Mouse (Mus musculus): ENCODE results near the gene Txn2. TPM values are rescaled to one million over a fixed set of nuclear protein-coding genes. Genes with fewer than 3 reads are reported as not detected.

Gene Txn2
- polyA plus RNA-seq, 1 experiment: not detected

DNA sequence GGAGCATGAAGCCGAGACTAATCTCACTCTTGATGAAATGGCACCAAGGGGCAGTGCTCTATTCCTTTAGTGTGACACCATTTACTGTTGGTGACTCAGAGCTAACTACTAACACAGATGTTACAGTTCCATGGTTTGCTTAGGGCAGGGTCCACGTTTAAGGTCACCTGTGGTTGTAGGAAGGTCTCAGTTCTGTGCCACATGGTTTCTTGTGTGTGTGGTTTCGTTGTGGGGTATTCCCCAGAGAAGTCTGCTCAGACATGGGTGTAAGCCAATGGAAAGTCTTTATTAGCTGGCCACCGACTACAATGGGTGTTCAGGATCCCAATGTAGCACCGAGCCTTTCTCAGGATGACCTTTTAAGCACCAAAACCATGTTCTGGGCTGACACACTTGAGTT, 9.7 kb upstream of the Txn2 start:
- TF ChIP-seq POLR2A (IDR thresholded peaks at IDR 0.05; ENCODE audit: insufficient read depth, low read depth, low read length): no peak
- no peak for TF ChIP-seq CTCF (IDR thresholded peaks at IDR 0.05; ENCODE audit: insufficient read depth, low read depth, low read length)
- Histone ChIP-seq H3K27ac (ENCODE audit: insufficient read depth, low read depth, low read length) (no peak overlapping the region), H3K4me1 (ENCODE audit: control insufficient read depth, insufficient read depth, low read length) (peaks cover 10% of the 10 kb centered on the region), H3K4me3 (ENCODE audit: insufficient read depth, low read depth, low read length) (no peak overlapping the region)
- WGBS: 76% methylated on average over 5 of the region's 5 CpGs

DNA sequence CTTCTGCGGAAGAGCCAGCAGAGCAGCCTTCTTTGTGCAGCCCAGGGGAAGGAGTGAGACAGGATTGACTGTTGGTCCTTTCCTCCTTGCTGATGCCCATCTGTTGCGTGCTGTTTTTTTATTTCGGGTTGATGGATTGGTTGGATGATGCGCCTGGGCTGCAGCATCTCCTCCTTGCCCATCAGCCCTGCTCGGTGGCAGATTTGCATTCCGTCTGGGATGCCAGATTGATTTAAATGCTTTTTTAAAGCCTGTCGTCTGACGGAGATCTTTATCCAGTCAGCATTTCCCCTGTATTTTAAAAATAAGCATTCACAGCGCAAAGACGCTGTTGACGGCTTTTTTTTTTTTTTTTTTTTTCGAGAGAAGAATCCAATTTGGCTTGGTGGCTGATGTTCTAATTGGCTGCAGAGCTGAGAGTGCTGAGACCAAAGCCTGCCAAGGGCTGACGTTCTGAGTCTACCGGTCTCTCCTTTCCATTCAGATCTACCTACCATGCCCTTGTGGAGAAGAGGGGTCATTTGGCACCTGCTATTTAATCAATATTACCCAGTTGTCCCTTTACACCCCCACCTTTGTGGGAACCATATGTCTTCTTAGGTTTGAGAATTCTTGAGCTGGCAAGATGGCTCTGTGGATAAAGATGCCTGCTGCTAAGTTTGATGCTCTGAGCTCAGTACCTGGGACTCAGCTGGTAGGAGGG, 7.0 kb upstream of the Txn2 start:
- Histone ChIP-seq H3K27ac (ENCODE audit: insufficient read depth, low read depth, low read length) (no peak overlapping the region), H3K4me1 (ENCODE audit: control insufficient read depth, insufficient read depth, low read length) (peaks cover 8% of the 10 kb centered on the region), H3K4me3 (ENCODE audit: insufficient read depth, low read depth, low read length) (no peak overlapping the region)
- 47% methylated on average over 14 of the region's 14 CpGs for WGBS
- no peak for TF ChIP-seq POLR2A (IDR thresholded peaks at IDR 0.05; ENCODE audit: insufficient read depth, low read depth, low read length)
- no peak for TF ChIP-seq CTCF (IDR thresholded peaks at IDR 0.05; ENCODE audit: insufficient read depth, low read depth, low read length)

DNA sequence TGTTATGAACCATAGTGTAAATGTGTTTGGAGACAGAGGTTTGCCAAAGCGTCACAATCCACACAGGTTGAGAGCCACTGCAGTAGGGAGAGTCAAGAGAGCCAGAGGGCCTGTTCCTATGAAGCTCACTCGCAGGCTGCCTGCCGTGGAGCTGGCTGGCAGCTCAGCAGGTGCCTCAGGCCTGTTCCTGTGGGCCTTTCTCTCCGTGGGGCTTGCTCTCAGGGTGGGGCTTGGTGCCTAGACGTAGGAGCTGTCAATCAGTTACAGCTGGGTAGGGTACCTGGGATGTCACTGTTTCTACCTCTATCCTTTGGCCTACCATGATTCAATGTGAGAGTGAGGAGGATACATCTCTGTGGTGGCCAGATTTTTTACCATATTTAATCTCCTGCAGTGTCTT, 6.2 kb upstream of the Txn2 start:
- Histone ChIP-seq H3K27ac (ENCODE audit: insufficient read depth, low read depth, low read length) (no peak overlapping the region), H3K4me1 (ENCODE audit: control insufficient read depth, insufficient read depth, low read length) (peaks cover 8% of the 10 kb centered on the region), H3K4me3 (ENCODE audit: insufficient read depth, low read depth, low read length) (no peak overlapping the region)
- 81% methylated on average over 5 of the region's 5 CpGs for WGBS
- TF ChIP-seq CTCF (IDR thresholded peaks at IDR 0.05; ENCODE audit: insufficient read depth, low read depth, low read length): no peak
- no peak for TF ChIP-seq POLR2A (IDR thresholded peaks at IDR 0.05; ENCODE audit: insufficient read depth, low read depth, low read length)

DNA sequence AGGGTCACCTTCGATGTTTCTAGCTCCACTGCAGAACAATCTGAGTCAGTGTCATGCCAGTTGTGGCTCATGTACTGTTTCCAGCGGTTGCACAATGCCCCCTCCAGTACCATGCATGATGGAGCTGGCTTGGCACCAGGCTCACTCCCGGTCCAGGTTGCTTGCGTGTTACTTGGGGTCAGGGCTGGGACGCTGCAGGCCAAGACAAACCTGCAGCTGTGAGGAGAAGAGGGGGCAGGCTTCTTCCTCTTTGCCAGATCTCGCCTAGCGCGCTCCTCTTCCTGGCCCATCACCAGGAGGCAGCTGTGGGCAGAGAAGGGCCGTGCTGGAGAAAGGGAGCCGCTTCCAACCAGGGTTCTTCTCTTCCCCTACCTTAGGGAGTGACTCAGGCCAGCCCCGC, 5.5 kb upstream of the Txn2 start:
- 48% methylated on average over 11 of the region's 11 CpGs for WGBS
- TF ChIP-seq POLR2A (IDR thresholded peaks at IDR 0.05; ENCODE audit: insufficient read depth, low read depth, low read length): no peak
- TF ChIP-seq CTCF (IDR thresholded peaks at IDR 0.05; ENCODE audit: insufficient read depth, low read depth, low read length): no peak
- no peak overlapping the region for H3K4me3 ChIP-seq (ENCODE audit: insufficient read depth, low read depth, low read length)
- H3K4me1 ChIP-seq (ENCODE audit: control insufficient read depth, insufficient read depth, low read length): peaks cover 8% of the 10 kb centered on the region
- peak overlapping the region; percentile 24; the same call in 1 of the 2 replicates for H3K27ac ChIP-seq (ENCODE audit: insufficient read depth, low read depth, low read length)

DNA sequence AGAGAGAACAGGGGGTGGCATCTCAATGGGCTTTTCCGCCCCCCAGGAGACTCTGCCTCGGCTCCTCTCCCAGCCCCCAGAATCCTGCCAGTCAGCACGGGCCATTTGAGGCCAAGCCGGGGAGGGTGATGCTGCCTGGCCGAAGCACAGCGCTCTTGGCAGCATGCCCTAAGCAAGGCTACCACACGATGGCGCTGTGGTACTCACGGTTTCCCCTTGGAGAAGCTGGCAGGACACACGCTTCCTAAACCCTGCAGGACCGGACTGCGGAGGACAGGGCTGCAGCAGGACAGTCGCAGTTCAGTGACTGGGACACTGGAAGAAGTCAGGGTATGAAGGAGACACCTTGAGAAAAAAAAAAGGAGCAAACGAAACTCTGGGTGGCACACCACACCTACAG, 5.0 kb upstream of the Txn2 start:
- Histone ChIP-seq H3K4me1 (ENCODE audit: control insufficient read depth, insufficient read depth, low read length) (peaks cover 8% of the 10 kb centered on the region), H3K4me3 (ENCODE audit: insufficient read depth, low read depth, low read length) (0 out of 2 replicates have a peak overlapping the region, but pooled peaks have one; percentile 1), H3K27ac (ENCODE audit: insufficient read depth, low read depth, low read length) (0 out of 2 replicates have a peak overlapping the region, but pooled peaks have one; percentile 22)
- WGBS: under 1% methylated on average over 14 of the region's 14 CpGs
- TF ChIP-seq CTCF (IDR thresholded peaks at IDR 0.05; ENCODE audit: insufficient read depth, low read depth, low read length): peak; percentile 96
- TF ChIP-seq POLR2A (IDR thresholded peaks at IDR 0.05; ENCODE audit: insufficient read depth, low read depth, low read length): no peak

DNA sequence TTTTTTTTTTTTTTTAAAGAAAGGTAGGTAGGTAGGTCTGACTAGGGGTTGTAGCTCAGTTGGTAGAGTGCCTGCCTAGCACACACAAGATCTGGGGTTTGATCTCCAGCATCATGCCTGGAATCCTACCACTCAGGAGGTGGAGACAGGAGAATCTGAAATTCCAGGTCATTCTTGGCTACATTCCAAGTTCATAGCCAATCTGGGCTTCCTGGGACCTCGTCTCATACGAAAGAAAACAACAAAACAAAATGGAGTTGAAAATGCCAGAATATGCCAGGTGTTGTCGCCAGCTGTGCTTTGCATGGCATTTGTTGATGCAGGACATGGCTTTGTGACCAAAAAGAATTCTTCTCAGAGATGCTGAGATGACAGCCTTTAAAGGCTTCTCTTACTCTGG, 4.4 kb upstream of the Txn2 start:
- Histone ChIP-seq H3K4me1 (ENCODE audit: control insufficient read depth, insufficient read depth, low read length) (peaks cover 8% of the 10 kb centered on the region), H3K27ac (ENCODE audit: insufficient read depth, low read depth, low read length) (0 out of 2 replicates have a peak overlapping the region, but pooled peaks have one; percentile 22), H3K4me3 (ENCODE audit: insufficient read depth, low read depth, low read length) (no peak overlapping the region)
- TF ChIP-seq POLR2A (IDR thresholded peaks at IDR 0.05; ENCODE audit: insufficient read depth, low read depth, low read length) (no peak), CTCF (IDR thresholded peaks at IDR 0.05; ENCODE audit: insufficient read depth, low read depth, low read length) (no peak)
- WGBS: 44% methylated on average over 3 of the region's 3 CpGs

DNA sequence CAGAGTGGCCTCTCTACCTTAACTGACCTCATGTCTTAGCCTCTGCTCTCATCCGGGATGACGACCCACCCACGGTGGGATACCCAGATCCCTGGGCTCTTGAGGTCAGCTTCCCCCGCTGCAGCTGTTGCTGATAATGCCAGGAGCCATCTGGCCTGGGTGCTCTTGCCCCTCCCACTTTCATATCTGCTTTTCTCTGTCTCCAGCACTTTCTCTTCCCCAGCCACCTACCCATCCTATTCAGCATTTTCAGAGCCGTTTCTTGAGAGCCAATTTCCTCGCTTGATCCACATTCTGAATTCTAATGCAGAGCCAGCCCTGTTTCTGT, 2.8 kb upstream of the Txn2 start:
- Histone ChIP-seq H3K4me3 (ENCODE audit: insufficient read depth, low read depth, low read length) (no peak overlapping the region), H3K27ac (ENCODE audit: insufficient read depth, low read depth, low read length) (no peak overlapping the region; the same call in 1 of the 2 replicates), H3K4me1 (ENCODE audit: control insufficient read depth, insufficient read depth, low read length) (peaks cover 13% of the 10 kb centered on the region)
- TF ChIP-seq POLR2A (IDR thresholded peaks at IDR 0.05; ENCODE audit: insufficient read depth, low read depth, low read length) (no peak), CTCF (IDR thresholded peaks at IDR 0.05; ENCODE audit: insufficient read depth, low read depth, low read length) (no peak)
- WGBS: 78% methylated on average over 6 of the region's 6 CpGs

DNA sequence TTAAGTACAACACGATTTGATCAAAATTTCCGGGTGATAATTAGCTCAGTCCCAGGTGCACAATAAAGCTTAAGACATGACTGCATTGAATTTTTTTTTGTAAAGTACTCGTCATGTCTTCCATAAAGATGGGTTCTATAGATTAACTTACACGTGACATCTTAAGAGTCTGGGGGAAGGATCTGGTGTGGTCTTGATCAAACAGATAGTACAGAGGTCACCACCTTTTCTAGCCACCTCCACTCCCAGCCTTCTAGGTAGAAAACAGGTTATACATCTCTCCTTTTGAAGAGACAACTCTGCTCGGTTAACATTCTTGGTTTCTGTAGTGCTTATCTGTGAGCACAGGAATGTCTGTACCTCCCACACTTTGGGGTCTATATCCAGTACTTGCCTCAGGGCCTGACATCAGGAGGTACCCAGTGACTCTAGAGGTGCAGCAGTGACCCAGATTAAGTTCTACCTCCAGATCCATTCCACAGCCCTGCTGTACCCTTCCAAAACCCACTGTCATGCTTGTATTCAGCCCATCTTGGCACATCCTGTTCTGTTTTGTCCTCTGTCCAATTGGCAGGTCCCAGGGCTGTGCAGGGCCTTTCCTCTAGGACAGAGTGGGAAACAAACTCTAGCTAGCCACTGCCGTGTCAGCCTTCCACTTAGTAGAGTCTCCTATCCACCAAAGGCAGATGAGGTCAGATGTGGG, 2.3 kb upstream of the Txn2 start:
- TF ChIP-seq POLR2A (IDR thresholded peaks at IDR 0.05; ENCODE audit: insufficient read depth, low read depth, low read length) (no peak), CTCF (IDR thresholded peaks at IDR 0.05; ENCODE audit: insufficient read depth, low read depth, low read length) (no peak)
- no peak overlapping the region; the same call in 1 of the 2 replicates for H3K27ac ChIP-seq (ENCODE audit: insufficient read depth, low read depth, low read length)
- 69% methylated on average over 6 of the region's 6 CpGs for WGBS
- H3K4me3 ChIP-seq (ENCODE audit: insufficient read depth, low read depth, low read length): no peak overlapping the region
- peaks cover 13% of the 10 kb centered on the region for H3K4me1 ChIP-seq (ENCODE audit: control insufficient read depth, insufficient read depth, low read length)

DNA sequence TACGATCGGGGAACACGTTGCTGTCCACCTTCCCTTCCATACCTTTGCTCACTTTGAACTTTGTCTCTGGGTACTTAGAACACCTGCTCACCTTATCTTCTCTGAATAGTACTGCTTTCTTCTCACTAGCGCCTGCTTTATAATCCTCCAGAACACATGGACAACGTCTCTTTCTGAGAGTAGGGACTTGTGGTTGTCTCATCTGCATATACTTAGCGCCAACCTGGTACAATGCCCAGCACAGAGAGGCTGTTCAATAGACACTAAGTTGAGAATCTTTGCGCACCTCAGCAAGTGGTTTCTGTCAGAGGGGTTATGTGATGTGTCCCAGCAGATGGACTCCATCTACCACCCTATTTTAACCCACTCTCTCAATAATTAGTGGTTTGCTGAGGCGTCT, 998 bp upstream of the Txn2 start:
- TF ChIP-seq CTCF (IDR thresholded peaks at IDR 0.05; ENCODE audit: insufficient read depth, low read depth, low read length) (no peak), POLR2A (IDR thresholded peaks at IDR 0.05; ENCODE audit: insufficient read depth, low read depth, low read length) (no peak)
- Histone ChIP-seq H3K27ac (ENCODE audit: insufficient read depth, low read depth, low read length) (peak overlapping the region; percentile 87; the same call in 1 of the 2 replicates), H3K4me3 (ENCODE audit: insufficient read depth, low read depth, low read length) (no peak overlapping the region), H3K4me1 (ENCODE audit: control insufficient read depth, insufficient read depth, low read length) (peaks cover 13% of the 10 kb centered on the region)
- WGBS: 28% methylated on average over 8 of the region's 8 CpGs
